Mouse (Mus musculus) G1E (cell line): ENCODE results near the gene Hdx.

Experiments
- CTCF ChIP-seq: IDR thresholded peaks from 2 replicates; pipeline ENCODE4 v1.5.1; 2012; ENCODE audit warnings: low read depth, low read length, inconsistent platforms, mixed read lengths
- GATA1 ChIP-seq: IDR thresholded peaks from 2 replicates; pipeline ENCODE4 v1.6.1; 2012; ENCODE audit warnings: borderline replicate concordance, low read length, inconsistent platforms, mixed read lengths
- GATA2 ChIP-seq: IDR thresholded peaks from 2 replicates; pipeline ENCODE4 v1.6.1; 2012; ENCODE audit warnings: low read depth, low read length, inconsistent platforms, borderline replicate concordance
- POLR2AphosphoS5 ChIP-seq: IDR thresholded peaks from 2 replicates; pipeline ENCODE4 v1.6.1; 2012; ENCODE audit warnings: low read depth, low read length, inconsistent platforms; ENCODE audit not compliant: insufficient replicate concordance

DNA sequence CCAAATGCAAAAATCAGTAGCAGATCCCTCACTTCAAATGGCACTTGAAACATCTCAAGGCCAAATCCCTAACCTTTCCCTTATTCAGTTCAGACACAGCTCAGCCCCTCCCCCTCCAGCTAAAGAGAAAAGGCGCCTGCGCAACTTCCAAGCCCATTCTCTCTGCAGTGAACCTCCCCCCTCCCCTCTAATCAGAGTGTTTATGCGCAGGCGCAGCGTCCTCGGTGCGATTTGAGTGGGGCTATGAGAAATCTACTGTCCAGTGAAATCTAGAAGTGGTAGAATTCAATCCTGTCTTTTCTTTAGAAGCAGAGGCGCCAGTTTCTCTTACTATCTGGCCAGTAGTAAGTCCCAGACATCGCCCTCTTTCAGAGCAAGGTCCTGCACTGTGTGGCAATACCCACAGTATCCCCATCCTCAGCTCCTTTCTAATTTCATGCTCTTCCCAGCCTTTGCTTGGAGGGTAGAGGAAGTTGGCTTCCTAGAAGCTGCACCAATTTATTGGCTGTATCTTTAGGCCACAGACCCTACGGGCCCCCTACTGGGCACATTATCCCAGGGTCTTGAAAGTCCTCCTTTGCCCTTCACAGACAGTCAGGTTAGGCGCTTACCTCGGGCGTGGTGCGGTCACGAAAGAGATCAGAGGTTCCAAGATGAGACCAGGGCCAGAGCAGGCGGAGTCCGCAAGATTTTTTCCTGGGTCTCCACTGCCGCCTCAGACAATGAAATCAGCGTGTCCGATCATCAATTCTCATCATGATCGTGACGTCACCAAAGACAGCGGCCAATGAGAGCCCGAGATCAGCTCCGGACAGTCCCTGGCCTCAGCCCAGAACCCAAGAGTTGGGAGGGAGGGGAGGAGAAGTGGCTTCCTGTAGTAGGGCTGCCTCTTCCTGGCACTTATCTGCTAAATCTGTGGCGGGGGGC is at the start of gene Hdx:
- TF ChIP-seq GATA1 (no peak), CTCF (no peak), POLR2AphosphoS5 (no peak), GATA2 (no peak)
